Mouse (Mus musculus) testis, adult 2 months (tissue): Measurements from ENCODE around the gene Tango2. TPM values are rescaled to one million over a fixed set of nuclear protein-coding genes. Genes with fewer than 3 reads are reported as not detected.
A peak's percentile ranks its signal among the peaks of the same experiment; 100 is the strongest.

Experiments
- H3K27ac ChIP-seq: fragments of 200-500 bp; 2 replicates; pipeline ENCODE4 v1.5.1; 2012; ENCODE audit warnings: low read depth, low read length; ENCODE audit not compliant: control insufficient read depth, insufficient read depth
- H3K27me3 ChIP-seq: fragments of 200-500 bp; 2 replicates; pipeline ENCODE4 v1.6.1; 2012; ENCODE audit warnings: mild to moderate bottlenecking, low read length, moderate library complexity; ENCODE audit not compliant: control insufficient read depth, insufficient read depth
- H3K36me3 ChIP-seq: fragments of 200-500 bp; 2 replicates; pipeline ENCODE4 v1.6.1; 2012; ENCODE audit warnings: mild to moderate bottlenecking, low read length; ENCODE audit not compliant: control insufficient read depth, insufficient read depth
- H3K4me1 ChIP-seq: fragments of 200-500 bp; 2 replicates; pipeline ENCODE4 v1.6.1; 2012; ENCODE audit warnings: low read length; ENCODE audit not compliant: control insufficient read depth, insufficient read depth
- H3K4me3 ChIP-seq: fragments of 200-500 bp; 2 replicates; pipeline ENCODE4 v1.5.1; 2012; ENCODE audit warnings: low read depth, mild to moderate bottlenecking, low read length, moderate library complexity, mixed read lengths; ENCODE audit not compliant: control insufficient read depth
- CTCF ChIP-seq: fragments of 200-500 bp; IDR thresholded peaks from 2 replicates; pipeline ENCODE4 v1.5.1; 2012; ENCODE audit warnings: low read depth, mild to moderate bottlenecking, inconsistent platforms, low read length, moderate library complexity; ENCODE audit not compliant: control insufficient read depth, insufficient read depth, insufficient replicate concordance
- POLR2A ChIP-seq: fragments of 200-500 bp; IDR thresholded peaks from 2 replicates; pipeline ENCODE4 v1.6.1; 2012; ENCODE audit warnings: low read depth, mild to moderate bottlenecking, inconsistent platforms, low read length, moderate library complexity; ENCODE audit not compliant: control insufficient read depth
- polyA plus RNA-seq: library from polyadenylated mRNA; depleted of rRNA; stranded (reverse); fragments of >200 nt; gene quantifications from 2 replicates; pipeline ENCODE4 v1.2.3, GENCODE M21; 2012

Tango2 gene
- polyA plus RNA-seq, 1 experiment = 11.6 TPM

- no peaks in the 10 kb centered on the region; the same call in 1 of the 2 replicates for H3K4me1 ChIP-seq
- H3K27ac ChIP-seq = no peak overlapping the region
- TF ChIP-seq CTCF (no peak), POLR2A (no peak)
- H3K36me3 ChIP-seq = no peaks in the 10 kb centered on the region
- no peak overlapping the region for H3K4me3 ChIP-seq
- no peaks in the 10 kb centered on the region for H3K27me3 ChIP-seq
These were observed 33.8 kb upstream of the Tango2 start for GRCm38 (mm10) chr16:18381621-18382258.

DNA sequence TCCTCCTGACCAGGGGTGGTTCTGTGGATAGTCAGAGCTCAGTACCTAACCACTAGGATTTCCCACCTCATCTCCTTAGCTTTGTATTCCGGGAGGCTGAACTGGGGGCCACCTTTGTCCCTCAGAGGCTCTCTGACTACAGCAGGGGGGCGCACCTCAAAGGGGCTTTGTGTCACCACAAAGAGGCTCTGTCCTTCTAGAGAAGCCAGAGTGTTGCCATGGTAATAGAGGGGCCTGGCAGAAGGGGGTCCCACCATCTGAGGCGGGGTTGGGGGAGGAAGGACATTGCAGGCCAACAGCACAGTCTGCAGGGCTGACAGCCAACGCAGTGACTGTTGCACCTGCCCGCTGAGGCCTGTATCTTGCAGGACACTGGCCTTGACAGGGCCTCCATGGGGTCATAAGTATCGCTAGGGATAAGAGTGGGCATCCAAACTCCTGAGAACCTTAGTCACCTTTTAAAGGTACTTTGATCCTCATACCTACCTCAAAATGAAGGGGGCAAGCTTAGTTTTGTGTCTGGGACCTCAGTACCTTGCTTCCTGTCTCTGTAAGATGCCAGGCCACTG lies 32.7 kb upstream of the Tango2 start:
- H3K36me3 ChIP-seq = no peaks in the 10 kb centered on the region
- H3K4me1 ChIP-seq = no peaks in the 10 kb centered on the region; the same call in 1 of the 2 replicates
- H3K27ac ChIP-seq = no peak overlapping the region
- no peaks in the 10 kb centered on the region for H3K27me3 ChIP-seq
- TF ChIP-seq CTCF = no peak
- no peak for TF ChIP-seq POLR2A
- H3K4me3 ChIP-seq = peak overlapping the region; percentile 55

GRCm38 (mm10) chr16:18379338-18380001 lies 31.6 kb upstream of the Tango2 start:
- no peak for TF ChIP-seq CTCF
- TF ChIP-seq POLR2A = no peak
- no peaks in the 10 kb centered on the region; the same call in 1 of the 2 replicates for H3K4me1 ChIP-seq
- H3K4me3 ChIP-seq = peak overlapping the region; percentile 55
- H3K27me3 ChIP-seq = no peaks in the 10 kb centered on the region
- H3K27ac ChIP-seq = no peak overlapping the region
- H3K36me3 ChIP-seq = no peaks in the 10 kb centered on the region

- Histone ChIP-seq H3K4me3 (no peak overlapping the region), H3K4me1 (no peaks in the 10 kb centered on the region; the same call in 1 of the 2 replicates), H3K27ac (no peak overlapping the region), H3K36me3 (no peaks in the 10 kb centered on the region), H3K27me3 (no peaks in the 10 kb centered on the region)
- TF ChIP-seq CTCF = no peak
- TF ChIP-seq POLR2A = no peak
These were observed 30.6 kb upstream of the Tango2 start for GRCm38 (mm10) chr16:18378489-18378888.

DNA sequence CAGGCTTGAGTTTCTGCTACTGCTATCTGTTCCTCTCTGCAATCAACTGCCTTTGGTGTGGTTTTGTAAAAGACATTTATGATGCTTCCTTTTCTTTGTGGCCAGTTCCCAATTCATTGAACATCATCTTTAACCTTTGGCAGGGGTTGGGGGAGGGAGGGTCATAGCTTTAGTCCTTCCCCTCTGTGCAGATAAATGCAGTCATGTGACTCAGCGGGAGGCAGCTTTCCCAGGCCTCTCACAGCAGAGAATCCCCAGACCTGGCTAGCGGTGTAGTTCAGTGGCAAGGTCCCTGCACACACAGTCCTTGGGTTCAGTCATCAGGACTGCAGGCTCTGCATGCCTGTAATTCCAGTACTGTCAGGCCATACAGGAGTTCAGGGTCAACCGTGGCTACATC lies 29.3 kb upstream of the Tango2 start:
- TF ChIP-seq CTCF (no peak), POLR2A (no peak)
- Histone ChIP-seq H3K36me3 (no peaks in the 10 kb centered on the region), H3K4me3 (no peak overlapping the region), H3K27me3 (no peaks in the 10 kb centered on the region), H3K4me1 (no peaks in the 10 kb centered on the region), H3K27ac (no peak overlapping the region)

GRCm38 (mm10) chr16:18376297-18376954 lies 28.5 kb upstream of the Tango2 start:
- Histone ChIP-seq H3K36me3 (no peaks in the 10 kb centered on the region), H3K27ac (no peak overlapping the region), H3K27me3 (no peaks in the 10 kb centered on the region), H3K4me3 (no peak overlapping the region), H3K4me1 (no peaks in the 10 kb centered on the region)
- TF ChIP-seq POLR2A = no peak
- no peak for TF ChIP-seq CTCF

DNA sequence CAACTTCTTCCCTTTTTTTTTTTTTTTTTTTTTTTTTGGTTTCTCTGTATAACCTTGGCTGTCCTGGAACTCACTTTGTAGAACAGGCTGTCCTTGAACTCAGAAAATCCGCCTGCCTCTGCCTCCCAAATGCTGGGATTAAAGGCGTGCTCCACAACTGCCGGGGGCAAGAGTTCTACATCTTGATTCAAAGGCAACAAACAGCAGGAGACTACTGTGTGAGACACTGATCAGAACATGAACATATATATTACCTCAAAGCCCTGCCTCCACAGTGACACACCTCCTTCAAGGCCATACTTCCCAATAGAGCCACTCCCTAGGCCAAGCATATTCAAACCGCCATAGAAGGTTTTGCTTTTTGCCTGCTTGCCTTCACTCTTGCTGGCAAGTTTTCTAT lies 25.7 kb upstream of the Tango2 start:
- Histone ChIP-seq H3K27me3 (no peaks in the 10 kb centered on the region), H3K36me3 (no peaks in the 10 kb centered on the region), H3K4me3 (no peak overlapping the region), H3K27ac (no peak overlapping the region), H3K4me1 (no peaks in the 10 kb centered on the region)
- no peak for TF ChIP-seq CTCF
- no peak for TF ChIP-seq POLR2A
